Mouse (Mus musculus) bone marrow, adult 2 months (tissue): ENCODE measurements at regions not wholly inside any gene's neighbourhood (a gene's known extent, or its start where the extent isn't known, plus 50 kb on each side); places are given as distances from the start of the nearest gene placed in this dataset.

Source experiments
- H3K27ac ChIP-seq: fragments of 200-500 bp; 2 replicates; pipeline ENCODE4 v1.5.1; 2012; ENCODE audit warnings: low read depth, mild to moderate bottlenecking, control low read depth, inconsistent platforms, low read length; ENCODE audit not compliant: control insufficient read depth, poor library complexity, insufficient read depth
- H3K4me1 ChIP-seq: fragments of 200-500 bp; 2 replicates; pipeline ENCODE4 v1.6.1; 2011; ENCODE audit warnings: low read length; ENCODE audit not compliant: control insufficient read depth, insufficient read depth
- H3K4me3 ChIP-seq: fragments of 200-500 bp; replicated peaks from 2 replicates; pipeline ENCODE3; 2011; ENCODE audit warnings: mild to moderate bottlenecking, low read depth, low read length, control low read depth; ENCODE audit not compliant: control insufficient read depth
- CTCF ChIP-seq: fragments of 200-500 bp; IDR thresholded peaks from 2 replicates; pipeline ENCODE4 v1.5.1; 2011; ENCODE audit warnings: low read length, control low read depth; ENCODE audit not compliant: control insufficient read depth, insufficient read depth
- POLR2A ChIP-seq: fragments of 200-500 bp; IDR thresholded peaks from 2 replicates; pipeline ENCODE4 v1.6.1; 2011; ENCODE audit warnings: low read depth, mild to moderate bottlenecking, control low read depth, low read length, borderline replicate concordance; ENCODE audit not compliant: control insufficient read depth
- WGBS: fragments of 180-500 bp; shearing (Covaris S2); methylation state at CpG from one replicate; pipeline ENCODE4 v1.1.7; 2018; 5-methylcytosine and 5-hydroxymethylcytosine counted together

DNA sequence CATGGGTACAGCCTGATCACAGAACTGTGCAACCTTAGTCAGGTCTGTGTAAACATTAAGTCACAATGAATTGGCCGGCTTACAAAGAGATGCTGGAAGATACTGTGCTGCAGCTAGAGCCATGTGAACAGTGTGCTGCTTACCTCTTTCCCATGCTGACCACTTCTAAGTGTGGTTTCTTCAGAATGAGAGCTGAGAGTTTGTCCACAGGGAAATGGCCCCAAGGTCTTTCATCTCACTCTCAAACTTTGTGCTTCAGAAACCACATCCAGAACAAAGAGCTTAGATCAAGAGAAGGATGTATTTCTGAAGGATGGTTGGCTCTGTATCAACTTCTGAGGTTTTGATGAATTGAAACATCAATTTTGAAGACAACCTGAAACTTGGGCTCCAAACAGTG, 165.7 kb downstream of the Lrrc3b start:
- H3K4me1 ChIP-seq, result no peaks in the 10 kb centered on the region
- TF ChIP-seq POLR2A (no peak), CTCF (no peak)
- WGBS, result 86% methylated on average over 1 of the region's 1 CpGs
- H3K4me3 ChIP-seq, result no peak overlapping the region
- H3K27ac ChIP-seq, result no peak overlapping the region

DNA sequence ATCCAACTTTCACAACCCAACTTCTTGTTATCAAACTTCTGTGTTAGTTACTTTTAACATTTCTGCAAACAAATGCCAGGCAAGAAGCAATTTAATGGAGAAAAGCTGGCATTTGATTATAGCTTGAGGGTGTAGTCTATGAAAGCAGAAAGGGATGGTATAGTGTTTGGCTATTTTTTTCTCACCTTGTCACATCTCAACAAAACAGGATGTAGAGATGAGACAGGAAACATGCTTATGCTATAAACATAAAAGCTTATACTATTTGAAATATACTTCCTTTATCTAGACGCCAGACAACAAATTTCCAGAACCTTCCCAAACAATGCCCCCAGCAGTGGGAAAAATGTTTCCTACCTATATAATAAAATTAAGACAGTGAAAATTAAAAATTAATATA, 166.4 kb downstream of the Lrrc3b start:
- no peaks in the 10 kb centered on the region for H3K4me1 ChIP-seq
- H3K27ac ChIP-seq, result no peak overlapping the region
- H3K4me3 ChIP-seq, result no peak overlapping the region
- 60% methylated on average over 1 of the region's 1 CpGs for WGBS
- TF ChIP-seq CTCF, result no peak
- TF ChIP-seq POLR2A, result no peak

DNA sequence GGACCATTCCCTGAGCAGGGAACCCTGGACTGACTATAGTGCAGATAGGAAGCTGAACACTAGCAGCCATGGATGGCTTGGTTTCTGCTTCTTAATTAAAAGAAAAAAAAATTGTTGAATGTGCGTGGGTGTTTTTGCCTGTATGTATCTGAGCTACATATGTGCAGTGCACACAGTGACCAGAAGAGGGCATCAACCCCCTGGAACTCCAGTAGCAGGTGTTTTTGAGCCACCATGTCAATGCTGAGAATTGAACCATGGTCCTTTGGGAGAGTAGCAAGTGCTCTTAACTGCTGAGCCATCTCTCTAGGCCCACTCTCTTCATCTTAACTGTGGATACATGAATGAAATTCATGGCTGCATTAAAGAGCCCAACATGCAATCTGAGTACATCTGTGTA, 172.5 kb downstream of the Lrrc3b start:
- no peaks in the 10 kb centered on the region for H3K4me1 ChIP-seq
- WGBS, result 68% methylated on average over 1 of the region's 1 CpGs
- no peak overlapping the region for H3K4me3 ChIP-seq
- no peak overlapping the region for H3K27ac ChIP-seq
- TF ChIP-seq CTCF (0 out of 2 replicates have a peak, but pooled peaks have one; percentile 29), POLR2A (no peak)

- Histone ChIP-seq H3K27ac (no peak overlapping the region), H3K4me1 (no peaks in the 10 kb centered on the region), H3K4me3 (no peak overlapping the region)
- WGBS, result 68% methylated on average over 2 of the region's 2 CpGs
- TF ChIP-seq CTCF (no peak), POLR2A (no peak)
Observed at GRCm38 (mm10) chr14:15262996-15263395, 175.8 kb downstream of the Lrrc3b start.

DNA sequence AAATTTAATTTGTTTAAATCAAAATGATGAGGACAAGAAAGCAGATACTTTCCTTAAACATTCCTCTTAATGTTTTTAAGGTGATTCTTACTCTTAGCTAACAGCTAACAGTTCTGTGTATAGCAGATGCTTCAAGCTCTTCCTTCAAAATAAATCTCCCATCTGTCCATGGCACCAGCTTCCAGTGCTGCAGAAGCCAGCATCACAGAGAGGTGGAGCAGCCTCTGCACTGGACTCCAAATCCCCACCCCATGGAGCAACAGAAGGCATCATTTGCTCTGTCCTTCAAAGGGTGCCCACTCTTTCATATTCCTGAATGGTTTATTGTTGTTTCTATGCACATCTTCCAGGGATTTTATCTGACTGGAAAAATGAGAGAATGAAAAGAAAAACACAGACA, 183.1 kb downstream of the Lrrc3b start:
- TF ChIP-seq CTCF, result no peak
- no peak for TF ChIP-seq POLR2A
- Histone ChIP-seq H3K4me3 (no peak overlapping the region), H3K27ac (no peak overlapping the region), H3K4me1 (no peaks in the 10 kb centered on the region)

DNA sequence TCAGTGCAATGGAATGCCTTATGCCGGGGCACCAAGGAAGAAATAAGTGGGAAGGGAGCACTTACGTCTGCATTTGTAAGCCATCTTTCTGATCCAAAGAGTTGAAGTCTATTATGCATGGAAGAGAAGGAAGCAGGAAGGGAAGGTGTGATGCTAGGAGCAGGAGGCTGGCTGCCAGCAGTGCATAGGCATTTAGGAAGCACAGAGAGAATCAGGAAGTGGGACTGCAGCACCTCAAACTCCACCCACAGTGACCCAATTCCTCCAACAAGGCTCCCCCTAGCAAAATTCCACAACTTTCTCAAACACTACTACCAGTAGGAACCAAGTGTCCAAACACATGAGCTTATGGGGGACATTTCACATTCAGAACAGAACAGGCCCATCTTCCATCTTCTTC, 233.2 kb downstream of the Lrrc3b start:
- no peaks in the 10 kb centered on the region for H3K4me1 ChIP-seq
- TF ChIP-seq POLR2A, result no peak
- no peak overlapping the region for H3K27ac ChIP-seq
- 67% methylated on average over 2 of the region's 2 CpGs for WGBS
- H3K4me3 ChIP-seq, result no peak overlapping the region

- 6% methylated on average over 3 of the region's 3 CpGs for WGBS
- Histone ChIP-seq H3K4me3 (no peak overlapping the region), H3K4me1 (no peaks in the 10 kb centered on the region), H3K27ac (no peak overlapping the region)
- TF ChIP-seq CTCF, result no peak
- no peak for TF ChIP-seq POLR2A
Observed at GRCm38 (mm10) chr14:15204284-15204683, 234.5 kb downstream of the Lrrc3b start.
